Mouse (Mus musculus) testis, postnatal 10 days (tissue): ENCODE measurements around the gene Pik3r2.

Experiments used
- DNase-seq: peaks from one replicate; pipeline ENCODE4 v3.0.0; 2021; ENCODE audit warnings: low spot score

Pik3r2 gene

DNA sequence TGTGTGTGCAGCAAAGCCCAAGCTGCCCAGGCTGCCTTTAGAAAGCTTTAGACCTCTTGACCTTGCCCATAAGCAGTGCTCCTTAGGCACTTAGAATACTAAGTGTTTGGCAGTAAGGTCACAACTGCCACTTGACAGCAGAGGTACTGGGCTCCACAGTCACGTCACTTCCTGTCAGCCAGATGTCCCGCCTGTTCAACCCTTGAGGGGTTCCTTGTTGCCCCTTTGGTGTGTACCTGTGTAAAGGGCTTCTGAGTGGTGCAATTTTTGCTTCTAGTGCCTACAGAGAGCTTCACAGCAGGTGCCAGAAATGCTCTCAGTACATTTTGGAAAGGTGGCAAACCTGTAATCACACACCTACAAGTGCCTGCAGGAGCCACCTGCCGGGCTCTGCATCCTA lies 38.3 kb downstream of the Pik3r2 start:
- DNase-seq, result no peak

DNA sequence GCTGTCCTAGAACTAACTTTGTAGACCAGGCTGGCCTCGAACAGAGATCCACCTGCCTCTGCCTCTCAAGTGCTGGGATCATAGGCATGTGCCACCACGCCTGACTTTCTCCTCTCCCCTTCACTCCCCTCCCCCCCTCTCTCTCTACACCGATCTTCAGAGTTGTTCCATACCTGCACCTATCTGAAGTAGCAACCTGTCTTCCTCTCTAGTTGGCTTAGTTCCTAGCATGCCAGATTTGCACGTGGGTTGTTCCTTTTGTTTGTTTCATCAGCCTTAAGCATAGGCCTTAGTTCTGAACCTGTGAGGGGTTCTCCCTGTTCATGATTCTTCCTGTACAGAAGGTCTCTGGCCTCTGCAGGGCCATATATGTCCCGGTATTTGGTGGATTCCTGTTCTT lies 38.8 kb downstream of the Pik3r2 start:
- no peak for DNase-seq

DNA sequence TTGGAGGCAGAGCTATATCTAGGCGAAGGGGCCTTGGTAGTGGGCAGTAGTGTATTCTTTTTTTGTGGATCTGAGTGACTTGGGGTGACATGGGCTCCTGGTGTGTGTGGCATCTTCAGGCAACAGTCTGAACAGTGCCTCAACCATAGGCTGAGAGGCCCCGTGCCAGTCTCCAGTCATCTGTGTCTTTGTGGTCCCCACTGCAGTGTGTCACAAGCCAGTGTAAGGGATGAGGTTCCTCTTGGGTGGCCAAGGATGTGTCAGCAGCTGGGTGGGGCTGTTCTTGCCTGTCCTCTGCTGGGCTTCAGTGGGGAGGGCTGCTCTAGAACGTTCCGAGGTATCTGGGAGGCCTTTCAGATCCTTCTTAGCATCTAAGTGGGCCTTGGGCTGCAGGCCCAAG lies 45.6 kb downstream of the Pik3r2 start:
- no peak for DNase-seq

DNA sequence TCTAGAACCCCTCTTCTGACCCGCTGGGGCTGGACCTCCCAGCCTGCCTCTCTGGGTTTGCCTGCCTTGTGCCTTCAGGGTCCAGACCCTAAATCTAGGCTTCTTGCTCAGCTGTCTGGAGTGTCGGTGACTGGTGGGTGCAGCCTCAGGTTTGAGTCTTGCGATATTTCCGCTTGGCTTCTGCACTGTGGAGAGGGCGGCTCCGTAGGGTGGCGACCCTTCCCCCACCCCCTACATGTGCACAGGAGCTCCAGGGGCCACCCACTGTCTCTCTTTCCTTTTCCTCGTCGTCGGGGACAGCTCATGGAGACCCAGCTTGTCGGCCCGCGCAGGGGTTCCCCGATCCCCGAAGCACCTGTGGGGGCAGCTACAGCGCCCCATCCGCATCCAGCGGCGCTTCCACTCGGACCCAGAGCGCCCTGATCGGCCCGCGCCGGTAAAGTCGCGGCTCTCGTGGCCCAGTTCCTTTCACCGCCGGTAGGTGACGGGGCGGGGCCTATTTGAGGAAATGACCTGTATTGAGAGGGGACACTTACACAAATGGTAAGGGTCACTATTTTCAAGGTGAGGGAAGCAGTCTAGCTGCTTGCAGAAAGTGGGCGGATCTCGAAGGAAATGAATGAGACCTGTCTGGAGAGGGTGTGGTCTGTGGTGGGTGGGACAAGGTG lies 46.6 kb downstream of the Pik3r2 start:
- DNase-seq, result peak; percentile 55

- peak; percentile 39 for DNase-seq
These were observed 49.8 kb downstream of the Pik3r2 start for GRCm38 (mm10) chr8:70726721-70727120.

DNA sequence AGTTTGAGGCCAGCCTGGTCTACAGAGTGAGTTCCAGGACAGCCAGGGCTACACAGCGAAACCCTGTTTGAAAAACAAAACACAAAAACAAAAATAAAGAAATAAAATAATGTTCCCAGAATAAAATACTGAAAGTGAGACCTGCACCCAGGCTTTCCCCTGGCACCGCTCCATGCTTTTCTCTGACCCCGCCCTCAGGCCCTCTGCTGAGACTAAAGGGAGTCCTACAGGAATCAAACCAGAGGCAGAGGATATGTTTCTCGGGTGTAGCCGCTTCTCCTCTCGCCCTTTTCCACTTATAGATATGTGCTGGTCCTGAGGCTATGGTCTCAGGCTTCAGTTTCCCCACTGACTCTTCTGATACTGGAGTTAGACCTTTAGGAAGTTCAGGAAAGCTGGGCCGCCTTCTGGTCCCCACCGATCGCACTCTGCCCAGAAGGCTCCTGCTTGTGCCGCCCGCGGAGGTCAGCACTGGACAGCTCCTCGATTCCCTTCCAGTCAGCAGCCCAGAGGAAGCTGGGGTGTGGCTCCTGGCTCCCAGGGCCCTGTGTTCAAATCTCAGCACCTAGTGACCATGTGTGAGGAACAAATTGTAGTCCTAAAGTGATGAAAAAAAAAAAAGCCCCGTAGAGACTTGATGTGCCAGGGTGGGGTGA lies 50.6 kb downstream of the Pik3r2 start:
- peak; percentile 78 for DNase-seq

- no peak for DNase-seq
These were observed 52.3 kb downstream of the Pik3r2 start for GRCm38 (mm10) chr8:70724216-70724615.

- peak; percentile 37 for DNase-seq
These were observed 52.9 kb downstream of the Pik3r2 start, which contains the start of gene Pde4c for GRCm38 (mm10) chr8:70723486-70724210. TSS of gene Pde4c (plus strand) at chr8:70723720.

DNA sequence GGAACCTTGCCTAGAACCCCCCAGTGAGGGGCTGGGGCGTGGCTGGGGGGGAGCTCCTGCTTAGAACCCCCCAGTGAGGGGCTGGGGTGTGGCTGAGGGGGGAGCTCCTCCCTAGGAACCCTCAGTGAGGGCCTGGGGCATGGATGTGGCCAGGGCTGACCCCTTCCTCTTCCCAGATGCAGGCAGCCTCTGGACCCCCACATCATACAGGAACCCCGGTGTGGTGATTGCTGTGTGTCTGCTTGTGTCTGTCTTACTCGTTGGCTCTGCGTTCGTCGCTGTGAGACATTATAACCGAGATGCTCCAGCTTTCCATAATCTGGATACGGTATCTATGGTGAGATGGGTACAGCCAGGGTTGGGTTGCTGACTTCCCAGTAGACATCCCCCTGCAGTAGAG lies 54.9 kb downstream of the Pik3r2 start:
- peak; percentile 45 for DNase-seq

GRCm38 (mm10) chr8:70720739-70721138 lies 55.8 kb downstream of the Pik3r2 start:
- DNase-seq, result peak; percentile 90

GRCm38 (mm10) chr8:70719796-70720270 lies 56.7 kb downstream of the Pik3r2 start:
- DNase-seq, result peak; percentile 43

GRCm38 (mm10) chr8:70718297-70718696 lies 58.2 kb downstream of the Pik3r2 start, which contains the start of gene Gm3336:
TSS of gene Gm3336 (plus strand) at chr8:70718543.
- peak; percentile 76 for DNase-seq
